Mouse (Mus musculus): ENCODE measurements around the gene Fgfr2. TPM values are rescaled to one million over a fixed set of nuclear protein-coding genes. Genes with fewer than 3 reads are reported as not detected.

Fgfr2 gene
- polyA plus RNA-seq, 1 experiment from 2014 or later = 93.6 TPM

- no peaks in the 10 kb centered on the region for H3K36me3 ChIP-seq (ENCODE audit: control insufficient read depth, insufficient read depth, low read length)
- peak; percentile 72 for ATAC-seq (replicated peaks; ENCODE audit: low FRiP score)
- H3K9me3 ChIP-seq (ENCODE audit: control insufficient read depth, low read length) = no peaks in the 10 kb centered on the region
- DNase-seq (ENCODE audit: low spot score) = peak; percentile 80
- H3K4me1 ChIP-seq (replicated peaks; ENCODE audit: control insufficient read depth, insufficient read depth, low read length) = peaks cover 6% of the 10 kb centered on the region; the same call in 1 of the 2 replicates
- H3K27me3 ChIP-seq (ENCODE audit: control insufficient read depth, insufficient read depth, low read length) = peaks cover 73% of the 10 kb centered on the region
- no peak overlapping the region for H3K27ac ChIP-seq (ENCODE audit: low read depth, low read length)
- H3K4me2 ChIP-seq (ENCODE audit: low read depth, low read length, severe bottlenecking) = no peak overlapping the region
- WGBS = 4% methylated on average over 9 of the region's 9 CpGs
- H3K4me3 ChIP-seq (ENCODE audit: low read depth, low read length) = no peak overlapping the region
- no peak overlapping the region for H3K9ac ChIP-seq (ENCODE audit: low read length)
Observed at GRCm38 (mm10) chr7:131722783-131723575, 1400.2 kb downstream of the Fgfr2 start.

- Histone ChIP-seq H3K27ac (ENCODE audit: low read depth, low read length) (no peak overlapping the region), H3K27me3 (ENCODE audit: control insufficient read depth, insufficient read depth, low read length) (peaks cover 70% of the 10 kb centered on the region), H3K9me3 (ENCODE audit: control insufficient read depth, low read length) (no peaks in the 10 kb centered on the region), H3K36me3 (ENCODE audit: control insufficient read depth, insufficient read depth, low read length) (no peaks in the 10 kb centered on the region), H3K4me3 (ENCODE audit: low read depth, low read length) (no peak overlapping the region), H3K4me1 (replicated peaks; ENCODE audit: control insufficient read depth, insufficient read depth, low read length) (peaks cover 6% of the 10 kb centered on the region), H3K4me2 (ENCODE audit: low read depth, low read length, severe bottlenecking) (no peak overlapping the region), H3K9ac (ENCODE audit: low read length) (no peak overlapping the region)
- DNase-seq (ENCODE audit: low spot score) (peak; percentile 35), ATAC-seq (replicated peaks; ENCODE audit: low FRiP score) (no peak)
- 18% methylated on average over 4 of the region's 4 CpGs for WGBS
Observed at GRCm38 (mm10) chr7:131722316-131722715, 1400.8 kb downstream of the Fgfr2 start.

- peaks cover 63% of the 10 kb centered on the region for H3K27me3 ChIP-seq (ENCODE audit: control insufficient read depth, insufficient read depth, low read length)
- no peak overlapping the region for H3K9ac ChIP-seq (ENCODE audit: low read length)
- ATAC-seq (replicated peaks; ENCODE audit: low FRiP score) (peak; percentile 69), DNase-seq (ENCODE audit: low spot score) (peak; percentile 51)
- H3K4me3 ChIP-seq (ENCODE audit: low read depth, low read length) = no peak overlapping the region
- no peaks in the 10 kb centered on the region for H3K9me3 ChIP-seq (ENCODE audit: control insufficient read depth, low read length)
- no peaks in the 10 kb centered on the region for H3K36me3 ChIP-seq (ENCODE audit: control insufficient read depth, insufficient read depth, low read length)
- 10% methylated on average over 3 of the region's 3 CpGs for WGBS
- H3K4me2 ChIP-seq (ENCODE audit: low read depth, low read length, severe bottlenecking) = no peak overlapping the region
- no peak overlapping the region for H3K27ac ChIP-seq (ENCODE audit: low read depth, low read length)
- H3K4me1 ChIP-seq (replicated peaks; ENCODE audit: control insufficient read depth, insufficient read depth, low read length) = peaks cover 6% of the 10 kb centered on the region
Observed at GRCm38 (mm10) chr7:131718280-131718679, 1404.9 kb downstream of the Fgfr2 start.

- DNase-seq (ENCODE audit: low spot score) = no peak
- Histone ChIP-seq H3K27me3 (ENCODE audit: control insufficient read depth, insufficient read depth, low read length) (peaks cover 39% of the 10 kb centered on the region), H3K4me2 (ENCODE audit: low read depth, low read length, severe bottlenecking) (no peak overlapping the region), H3K27ac (ENCODE audit: low read depth, low read length) (no peak overlapping the region), H3K4me1 (replicated peaks; ENCODE audit: control insufficient read depth, insufficient read depth, low read length) (no peaks in the 10 kb centered on the region; the same call in 1 of the 2 replicates), H3K9ac (ENCODE audit: low read length) (no peak overlapping the region), H3K9me3 (ENCODE audit: control insufficient read depth, low read length) (no peaks in the 10 kb centered on the region), H3K4me3 (ENCODE audit: low read depth, low read length) (no peak overlapping the region), H3K36me3 (ENCODE audit: control insufficient read depth, insufficient read depth, low read length) (no peaks in the 10 kb centered on the region)
- 87% methylated on average over 9 of the region's 9 CpGs for WGBS
- no peak for ATAC-seq (replicated peaks; ENCODE audit: low FRiP score)
Observed at GRCm38 (mm10) chr7:131713076-131713475, 1410.1 kb downstream of the Fgfr2 start.

- WGBS = 11% methylated on average over 3 of the region's 3 CpGs
- no peak; the same call in 1 of the 2 replicates for ATAC-seq (replicated peaks; ENCODE audit: low FRiP score)
- Histone ChIP-seq H3K36me3 (ENCODE audit: control insufficient read depth, insufficient read depth, low read length) (no peaks in the 10 kb centered on the region), H3K4me1 (replicated peaks; ENCODE audit: control insufficient read depth, insufficient read depth, low read length) (no peaks in the 10 kb centered on the region), H3K27ac (ENCODE audit: low read depth, low read length) (no peak overlapping the region), H3K4me2 (ENCODE audit: low read depth, low read length, severe bottlenecking) (no peak overlapping the region), H3K9ac (ENCODE audit: low read length) (no peak overlapping the region), H3K4me3 (ENCODE audit: low read depth, low read length) (no peak overlapping the region), H3K9me3 (ENCODE audit: control insufficient read depth, low read length) (no peaks in the 10 kb centered on the region), H3K27me3 (ENCODE audit: control insufficient read depth, insufficient read depth, low read length) (no peaks in the 10 kb centered on the region)
- DNase-seq (ENCODE audit: low spot score) = no peak
Observed at GRCm38 (mm10) chr7:131696889-131697288, 1426.3 kb downstream of the Fgfr2 start.

- DNase-seq (ENCODE audit: low spot score) (no peak), ATAC-seq (replicated peaks; ENCODE audit: low FRiP score) (no peak)
- Histone ChIP-seq H3K27me3 (ENCODE audit: control insufficient read depth, insufficient read depth, low read length) (peaks cover 2% of the 10 kb centered on the region; the same call in 1 of the 2 replicates), H3K27ac (ENCODE audit: low read depth, low read length) (no peak overlapping the region), H3K4me1 (replicated peaks; ENCODE audit: control insufficient read depth, insufficient read depth, low read length) (no peaks in the 10 kb centered on the region), H3K9me3 (ENCODE audit: control insufficient read depth, low read length) (no peaks in the 10 kb centered on the region), H3K4me2 (ENCODE audit: low read depth, low read length, severe bottlenecking) (no peak overlapping the region), H3K4me3 (ENCODE audit: low read depth, low read length) (no peak overlapping the region), H3K36me3 (ENCODE audit: control insufficient read depth, insufficient read depth, low read length) (no peaks in the 10 kb centered on the region), H3K9ac (ENCODE audit: low read length) (no peak overlapping the region)
- WGBS = 91% methylated on average over 1 of the region's 1 CpGs
Observed at GRCm38 (mm10) chr7:131687324-131687723, 1435.8 kb downstream of the Fgfr2 start.

GRCm38 (mm10) chr7:131677126-131677525, 1446.0 kb downstream of the Fgfr2 start:
- no peak for DNase-seq (ENCODE audit: low spot score)
- ATAC-seq (replicated peaks; ENCODE audit: low FRiP score) = no peak
- no peak overlapping the region for H3K4me3 ChIP-seq (ENCODE audit: low read depth, low read length)
- no peak overlapping the region for H3K4me2 ChIP-seq (ENCODE audit: low read depth, low read length, severe bottlenecking)
- no peaks in the 10 kb centered on the region; the same call in 1 of the 2 replicates for H3K27me3 ChIP-seq (ENCODE audit: control insufficient read depth, insufficient read depth, low read length)
- no peak overlapping the region for H3K27ac ChIP-seq (ENCODE audit: low read depth, low read length)
- no peak overlapping the region for H3K9ac ChIP-seq (ENCODE audit: low read length)
- H3K9me3 ChIP-seq (ENCODE audit: control insufficient read depth, low read length) = no peaks in the 10 kb centered on the region
- H3K4me1 ChIP-seq (replicated peaks; ENCODE audit: control insufficient read depth, insufficient read depth, low read length) = no peaks in the 10 kb centered on the region
- H3K36me3 ChIP-seq (ENCODE audit: control insufficient read depth, insufficient read depth, low read length) = no peaks in the 10 kb centered on the region
- WGBS = 96% methylated on average over 2 of the region's 2 CpGs

- WGBS = 31% methylated on average over 6 of the region's 6 CpGs
- H3K27ac ChIP-seq (ENCODE audit: low read depth, low read length) = no peak overlapping the region
Observed at GRCm38 (mm10) chr7:131670586-131670985, 1452.6 kb downstream of the Fgfr2 start.

GRCm38 (mm10) chr7:131669326-131669725, 1453.8 kb downstream of the Fgfr2 start:
- Histone ChIP-seq H3K36me3 (ENCODE audit: control insufficient read depth, insufficient read depth, low read length) (no peaks in the 10 kb centered on the region), H3K27me3 (ENCODE audit: control insufficient read depth, insufficient read depth, low read length) (no peaks in the 10 kb centered on the region), H3K4me2 (ENCODE audit: low read depth, low read length, severe bottlenecking) (no peak overlapping the region), H3K9ac (ENCODE audit: low read length) (no peak overlapping the region), H3K4me3 (ENCODE audit: low read depth, low read length) (no peak overlapping the region), H3K9me3 (ENCODE audit: control insufficient read depth, low read length) (no peaks in the 10 kb centered on the region), H3K27ac (ENCODE audit: low read depth, low read length) (no peak overlapping the region), H3K4me1 (replicated peaks; ENCODE audit: control insufficient read depth, insufficient read depth, low read length) (no peaks in the 10 kb centered on the region)
- DNase-seq (ENCODE audit: low spot score) (no peak), ATAC-seq (replicated peaks; ENCODE audit: low FRiP score) (no peak)
- 84% methylated on average over 4 of the region's 4 CpGs for WGBS

More at GRCm38 (mm10) chr7:131670586-131670985, 1452.6 kb downstream of the Fgfr2 start:
- Histone ChIP-seq H3K9ac (ENCODE audit: low read length) (no peak overlapping the region), H3K27me3 (ENCODE audit: control insufficient read depth, insufficient read depth, low read length) (no peaks in the 10 kb centered on the region; the same call in 1 of the 2 replicates), H3K4me2 (ENCODE audit: low read depth, low read length, severe bottlenecking) (no peak overlapping the region), H3K4me1 (replicated peaks; ENCODE audit: control insufficient read depth, insufficient read depth, low read length) (no peaks in the 10 kb centered on the region), H3K36me3 (ENCODE audit: control insufficient read depth, insufficient read depth, low read length) (no peaks in the 10 kb centered on the region), H3K4me3 (ENCODE audit: low read depth, low read length) (no peak overlapping the region), H3K9me3 (ENCODE audit: control insufficient read depth, low read length) (no peaks in the 10 kb centered on the region)
- DNase-seq (ENCODE audit: low spot score) (no peak), ATAC-seq (replicated peaks; ENCODE audit: low FRiP score) (no peak)
